Mouse (Mus musculus) heart, embryonic 14.5 days (tissue): Measurements from ENCODE around the gene Paf1. TPM values are rescaled to one million over a fixed set of nuclear protein-coding genes. Genes with fewer than 3 reads are reported as not detected.

ENCODE experiments used
- ATAC-seq: fragments of 200-750 bp; cut with Nextera tagmentation; 2 replicates; pipeline ENCODE4 v1.8.0; 2017; ENCODE audit warnings: low read depth, moderate TSS enrichment; ENCODE audit not compliant: insufficient number of reproducible peaks, insufficient read depth, low FRiP score
- H3K27ac ChIP-seq, 2 experiments: fragments of 200-500 bp in 1 of 2; fragments of 300-500 bp in 1 of 2; sonication (generic) in 1 of 2; replicated peaks in 1 of 2; 2 replicates each; pipeline ENCODE4 v1.5.1; 2012 to 2014; ENCODE audit warnings: low read depth in 2 of 2, low read length in 2 of 2, control low read depth in 1 of 2, mild to moderate bottlenecking in 1 of 2, mixed read lengths in 1 of 2; ENCODE audit not compliant: control insufficient read depth in 1 of 2, insufficient read depth in 1 of 2
- H3K27me3 ChIP-seq: fragments of 300-500 bp; sonication (generic); 2 replicates; pipeline ENCODE4 v1.6.1; 2014; ENCODE audit warnings: mild to moderate bottlenecking, low read length, control low read depth; ENCODE audit not compliant: control insufficient read depth, insufficient read depth
- H3K36me3 ChIP-seq: fragments of 300-500 bp; sonication (generic); 2 replicates; pipeline ENCODE4 v1.6.1; 2014; ENCODE audit warnings: mild to moderate bottlenecking, control low read depth, low read length, mixed read lengths; ENCODE audit not compliant: control insufficient read depth, insufficient read depth
- H3K4me1 ChIP-seq, 2 experiments: fragments of 200-500 bp in 1 of 2; fragments of 300-500 bp in 1 of 2; sonication (generic) in 1 of 2; 2 replicates each; pipeline ENCODE4 v1.6.1; 2012 to 2014; ENCODE audit warnings: low read length in 2 of 2, control low read depth in 1 of 2, mixed read lengths in 1 of 2; ENCODE audit not compliant: control insufficient read depth in 2 of 2, insufficient read depth in 2 of 2
- H3K4me2 ChIP-seq: fragments of 300-500 bp; sonication (generic); 2 replicates; pipeline ENCODE4 v1.6.1; 2014; ENCODE audit warnings: mild to moderate bottlenecking, low read length
- H3K4me3 ChIP-seq, 2 experiments: fragments of 200-500 bp in 1 of 2; fragments of 300-500 bp in 1 of 2; sonication (generic) in 1 of 2; 2 replicates each; pipeline ENCODE4 v1.5.1; 2012 to 2014; ENCODE audit warnings: low read length in 2 of 2, mild to moderate bottlenecking in 2 of 2, control low read depth in 1 of 2, low read depth in 1 of 2, moderate library complexity in 1 of 2; ENCODE audit not compliant: control insufficient read depth in 1 of 2, insufficient read depth in 1 of 2
- H3K9ac ChIP-seq: fragments of 300-500 bp; sonication (generic); 2 replicates; pipeline ENCODE4 v1.6.1; 2014; ENCODE audit warnings: mild to moderate bottlenecking, low read length
- H3K9me3 ChIP-seq: fragments of 300-500 bp; sonication (generic); 2 replicates; pipeline ENCODE4 v1.6.1; 2016; ENCODE audit warnings: low read length, control low read depth; ENCODE audit not compliant: control insufficient read depth
- WGBS: fragments of 180-500 bp; shearing (Covaris S2); extraction: QIAGEN DNeasy Blood & Tissue Kit; methylation state at CpG from one replicate; pipeline ENCODE4 v1.1.7; 2014; 5-methylcytosine and 5-hydroxymethylcytosine counted together
- polyA plus RNA-seq: library from polyadenylated mRNA; unstranded; fragments of >200 nt; fragmentation: Nextera tagmentation; extraction: Ambion mirVana; gene quantifications from 2 replicates; pipeline ENCODE4 v1.2.1, GENCODE M21; 2014

The Paf1 gene
- polyA plus RNA-seq, 1 experiment from 2014 or later = 62.5 TPM

- H3K36me3 ChIP-seq = peaks cover 11% of the 10 kb centered on the region; the same call in 1 of the 2 replicates
- H3K4me1 ChIP-seq = peaks cover 44 to 59% of the 10 kb centered on the region in 2 experiments
- H3K9me3 ChIP-seq = no peaks in the 10 kb centered on the region
- peak overlapping the region; percentile 79 to 83 for H3K4me3 ChIP-seq
- no peaks in the 10 kb centered on the region for H3K27me3 ChIP-seq
- H3K27ac ChIP-seq = peak overlapping the region; percentile 96 to 100
- no peak for ATAC-seq
- peak overlapping the region; percentile 95 for H3K9ac ChIP-seq
- WGBS = 59% methylated on average over 18 of the region's 18 CpGs
- H3K4me2 ChIP-seq = peak overlapping the region; percentile 92
These were observed 15.3 kb upstream of the Paf1 start for GRCm38 (mm10) chr7:28377190-28378065.

GRCm38 (mm10) chr7:28378066-28378690 is 14.6 kb upstream of the Paf1 start:
- Histone ChIP-seq H3K4me1 (peaks cover 52 to 67% of the 10 kb centered on the region in 2 experiments), H3K27ac (peak overlapping the region; percentile 96 to 100), H3K9me3 (no peaks in the 10 kb centered on the region), H3K4me3 (peak overlapping the region; percentile 79 to 83), H3K9ac (peak overlapping the region; percentile 95), H3K36me3 (peaks cover 11% of the 10 kb centered on the region; the same call in 1 of the 2 replicates), H3K4me2 (peak overlapping the region; percentile 92), H3K27me3 (no peaks in the 10 kb centered on the region)
- WGBS = 26% methylated on average over 32 of the region's 32 CpGs
- no peak for ATAC-seq

DNA sequence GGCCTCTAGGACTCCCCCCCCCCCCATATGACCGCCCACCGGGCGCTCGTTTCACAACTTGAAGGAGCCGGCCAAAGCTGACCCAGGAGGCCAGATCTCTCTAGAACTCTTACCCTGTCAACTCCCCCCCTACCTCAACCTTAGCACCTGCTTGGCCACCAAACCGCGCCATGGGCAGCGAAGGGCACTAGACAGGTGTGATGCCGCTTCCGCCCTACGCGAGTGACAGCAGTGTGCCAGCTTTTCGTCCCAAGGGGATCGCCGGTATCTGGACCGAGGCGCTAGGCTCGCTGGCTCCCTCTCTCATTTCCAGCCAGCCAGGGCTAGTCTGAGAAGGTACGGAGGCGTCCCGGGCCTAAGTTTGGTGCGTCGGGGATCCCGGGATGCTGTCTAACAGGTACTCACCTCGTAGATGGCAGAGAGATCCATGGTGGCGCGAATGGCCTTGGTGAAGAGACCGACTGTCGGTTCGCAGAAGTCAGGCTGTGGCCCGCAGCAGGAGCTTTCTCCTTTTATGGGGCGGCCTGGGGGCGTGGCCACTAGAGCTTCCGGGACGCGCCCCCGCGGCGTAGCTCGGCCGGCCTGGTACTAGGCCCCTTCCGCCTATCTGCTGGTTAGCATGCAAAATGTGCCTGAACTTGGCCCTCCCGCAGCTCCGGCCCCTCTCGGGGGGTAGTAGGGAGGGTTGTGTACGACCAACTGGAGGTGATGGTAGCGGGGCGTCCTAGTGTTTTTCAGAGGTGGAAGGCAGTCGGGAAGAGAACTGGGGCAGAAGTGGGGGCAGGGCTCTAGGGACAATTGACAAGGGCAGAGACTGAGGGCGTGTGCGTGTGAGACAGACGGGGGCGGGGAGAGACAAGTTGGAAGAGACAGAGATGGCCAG is 13.7 kb upstream of the Paf1 start:
- H3K36me3 ChIP-seq = peaks cover 11% of the 10 kb centered on the region; the same call in 1 of the 2 replicates
- H3K27ac ChIP-seq = peak overlapping the region; percentile 96 to 100
- no peaks in the 10 kb centered on the region for H3K27me3 ChIP-seq
- no peaks in the 10 kb centered on the region for H3K9me3 ChIP-seq
- ATAC-seq = peak; percentile 33
- peak overlapping the region; percentile 95 for H3K9ac ChIP-seq
- H3K4me2 ChIP-seq = peak overlapping the region; percentile 92
- under 1% methylated on average over 53 of the region's 53 CpGs for WGBS
- peaks cover 57 to 70% of the 10 kb centered on the region in 2 experiments for H3K4me1 ChIP-seq
- peak overlapping the region; percentile 79 to 83 for H3K4me3 ChIP-seq

DNA sequence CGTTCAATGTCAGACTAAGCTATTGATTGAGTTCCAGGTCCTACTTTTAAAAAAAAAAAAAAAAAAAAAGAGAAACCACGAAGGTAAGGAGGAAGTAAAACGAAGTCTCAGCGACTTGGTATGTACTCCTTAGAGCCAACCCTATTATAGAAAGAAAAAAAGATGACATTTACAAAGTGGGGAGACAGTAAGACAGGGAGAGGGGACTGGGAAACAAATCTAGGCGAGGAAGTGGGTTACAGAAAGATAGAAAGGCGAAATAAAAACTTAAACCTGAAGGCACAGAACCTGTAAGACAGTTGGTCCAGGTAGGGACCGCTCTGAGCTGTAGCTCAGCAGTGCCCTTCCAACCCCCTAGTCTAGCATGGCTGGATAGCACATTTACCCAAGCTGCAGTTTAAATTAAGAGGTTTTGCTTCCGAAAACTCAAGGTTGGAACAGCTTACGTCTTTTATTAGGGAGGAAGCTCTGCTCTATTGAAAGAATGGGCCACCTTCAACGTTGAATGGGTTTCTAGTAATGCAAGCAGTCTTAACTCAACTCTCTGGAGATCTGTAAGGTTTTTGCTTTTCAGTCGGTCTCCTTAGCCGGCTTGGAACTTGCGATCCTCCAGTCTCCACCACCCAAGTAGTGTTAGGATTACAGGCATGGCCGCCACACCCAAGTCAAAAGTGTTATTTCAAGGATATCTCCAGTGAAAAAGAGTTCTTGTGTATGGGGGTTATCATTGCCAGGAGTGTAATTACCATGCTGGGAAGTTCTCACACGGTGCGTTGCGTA is 12.3 kb upstream of the Paf1 start, which contains the start of gene Zfp36:
Gene Zfp36 (minus strand): TSS at position 17 of the 780 bp plus-strand sequence.
- peak within 1 kb of the TSS; percentile 95 for H3K9ac ChIP-seq
- H3K4me3 ChIP-seq = peak within 1 kb of the TSS; percentile 79 to 83
- no peak for ATAC-seq
- H3K9me3 ChIP-seq = no peaks in the 10 kb centered on the region
- peaks cover 54 to 65% of the 10 kb centered on the region in 2 experiments for H3K4me1 ChIP-seq
- H3K36me3 ChIP-seq = peaks cover 15% of the 10 kb centered on the region
- H3K4me2 ChIP-seq = peak within 1 kb of the TSS; percentile 92
- no peaks in the 10 kb centered on the region for H3K27me3 ChIP-seq
- 43% methylated on average over 17 of the region's 17 CpGs for WGBS
- H3K27ac ChIP-seq = peak within 1 kb of the TSS; percentile 97 to 100

GRCm38 (mm10) chr7:28381017-28381790 is 11.5 kb upstream of the Paf1 start:
- peak; percentile 17; the same call in 1 of the 2 replicates for ATAC-seq
- Histone ChIP-seq H3K4me1 (peaks cover 51 to 61% of the 10 kb centered on the region in 2 experiments), H3K27ac (peak overlapping the region; percentile 97 to 100), H3K4me3 (peak overlapping the region; percentile 32 to 41), H3K4me2 (peak overlapping the region; percentile 76), H3K27me3 (no peaks in the 10 kb centered on the region), H3K9ac (peak overlapping the region; percentile 82), H3K36me3 (peaks cover 19% of the 10 kb centered on the region), H3K9me3 (no peaks in the 10 kb centered on the region)
- 3% methylated on average over 30 of the region's 30 CpGs for WGBS

- H3K27ac ChIP-seq = peak overlapping the region; percentile 97 to 100
These were observed 10.8 kb upstream of the Paf1 start for GRCm38 (mm10) chr7:28381938-28382337.

More at GRCm38 (mm10) chr7:28381938-28382337, 10.8 kb upstream of the Paf1 start:
- Histone ChIP-seq H3K9ac (peak overlapping the region; percentile 82), H3K36me3 (peaks cover 21% of the 10 kb centered on the region), H3K4me3 (peak overlapping the region; percentile 40 to 41), H3K4me2 (peak overlapping the region; percentile 76), H3K9me3 (no peaks in the 10 kb centered on the region), H3K4me1 (peaks cover 47 to 59% of the 10 kb centered on the region in 2 experiments), H3K27me3 (no peaks in the 10 kb centered on the region)
- peak; percentile 77 for ATAC-seq
- under 1% methylated on average over 20 of the region's 20 CpGs for WGBS
